Mouse (Mus musculus): ENCODE measurements at regions not wholly inside any gene's neighbourhood (a gene's known extent, or its start where the extent isn't known, plus 50 kb on each side); places are given as distances from the start of the nearest gene placed in this dataset.
"Not testable (repeated sequence)": the region's sequence is repeated elsewhere in the genome, so short reads cannot be mapped to it uniquely, and the experiment has no call there.

DNA sequence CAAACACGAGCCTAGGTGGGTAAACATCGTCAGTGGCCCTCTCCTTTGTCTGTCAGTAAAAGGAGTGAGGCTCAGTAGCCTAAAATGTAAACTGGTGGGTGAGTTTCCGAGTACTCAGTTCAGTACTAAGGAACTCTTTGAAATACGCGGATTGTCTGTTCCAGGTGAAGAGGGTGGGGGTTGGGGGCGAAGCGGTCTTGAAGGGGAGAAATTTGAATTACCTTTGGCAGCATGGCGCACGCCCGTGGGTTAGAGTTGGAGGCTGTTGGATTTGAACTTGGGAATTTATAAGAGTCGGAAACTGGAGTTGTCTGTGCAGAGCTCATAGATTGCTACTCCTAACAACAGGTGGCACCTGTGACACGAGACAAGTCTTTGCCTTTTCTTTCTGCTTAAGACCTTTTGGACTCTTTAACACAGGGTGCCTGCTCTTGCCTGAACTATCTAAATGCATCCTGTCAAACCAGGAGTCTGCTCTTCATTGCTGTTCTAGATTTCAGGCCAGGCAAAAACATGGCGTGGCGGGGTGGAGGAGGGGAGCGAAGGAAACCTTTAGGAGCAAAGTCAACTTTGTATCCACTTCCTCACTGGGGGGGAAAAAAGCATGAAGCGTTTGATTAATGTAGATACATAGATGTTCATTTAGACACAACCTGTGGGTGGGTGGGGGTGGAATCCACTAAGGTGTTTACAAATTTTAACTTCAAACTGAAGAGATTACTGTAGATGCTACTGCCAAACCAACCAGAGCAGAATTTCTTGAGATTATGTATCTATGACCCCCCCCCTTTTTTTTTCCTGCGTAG is 89.0 kb upstream of the Rpl34 start:
- no peak for ATAC-seq (ENCODE audit: extremely low read depth, insufficient number of reproducible peaks, low FRiP score, low TSS enrichment)
- H3K27ac ChIP-seq (replicated peaks) = no peak overlapping the region

DNA sequence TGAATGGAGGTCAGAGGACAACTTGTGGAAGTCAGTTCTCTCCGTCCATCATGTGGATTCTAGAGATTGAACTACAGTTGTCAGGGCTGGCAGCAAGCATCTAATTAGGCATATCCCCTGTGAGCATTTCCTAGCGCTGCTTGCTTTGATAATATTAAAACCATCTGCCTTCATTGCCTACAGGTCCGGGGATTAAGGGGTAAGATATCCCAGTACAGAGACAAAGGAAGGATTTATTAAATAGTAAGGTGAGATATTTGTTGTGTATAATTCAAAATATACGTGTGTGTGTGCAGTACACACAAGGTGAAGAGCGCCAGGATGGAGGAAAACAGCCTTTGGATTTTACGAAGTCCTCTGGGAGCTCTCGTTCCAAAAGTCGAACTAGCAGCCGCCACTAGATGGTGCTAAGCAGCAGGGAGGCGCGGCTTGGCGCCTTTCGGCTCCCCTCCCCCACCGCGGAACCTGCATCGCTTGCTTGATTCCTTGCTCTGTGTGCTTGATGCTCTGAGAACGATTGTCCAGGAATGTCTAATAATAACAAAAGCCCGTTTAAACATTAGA is 88.4 kb upstream of the Rpl34 start:
- H3K4me3 ChIP-seq = peak overlapping the region; percentile 45
- WGBS = 4% methylated on average over 18 of the region's 18 CpGs
- ATAC-seq (ENCODE audit: extremely low read depth, insufficient number of reproducible peaks, low FRiP score, low TSS enrichment) = no peak

More for the DNA sequence above, 89.0 kb upstream of the Rpl34 start:
- Histone ChIP-seq H3K9me3 (no peaks in the 10 kb centered on the region), H3K27me3 (replicated peaks) (no peaks in the 10 kb centered on the region), H3K4me3 (peak overlapping the region; percentile 45), H3K4me2 (peak overlapping the region; percentile 71), H3K36me3 (no peaks in the 10 kb centered on the region), H3K4me1 (peaks cover 12% of the 10 kb centered on the region; the same call in 1 of the 2 replicates), H3K9ac (peak overlapping the region; percentile 73)
- 41% methylated on average over 17 of the region's 17 CpGs for WGBS

DNA sequence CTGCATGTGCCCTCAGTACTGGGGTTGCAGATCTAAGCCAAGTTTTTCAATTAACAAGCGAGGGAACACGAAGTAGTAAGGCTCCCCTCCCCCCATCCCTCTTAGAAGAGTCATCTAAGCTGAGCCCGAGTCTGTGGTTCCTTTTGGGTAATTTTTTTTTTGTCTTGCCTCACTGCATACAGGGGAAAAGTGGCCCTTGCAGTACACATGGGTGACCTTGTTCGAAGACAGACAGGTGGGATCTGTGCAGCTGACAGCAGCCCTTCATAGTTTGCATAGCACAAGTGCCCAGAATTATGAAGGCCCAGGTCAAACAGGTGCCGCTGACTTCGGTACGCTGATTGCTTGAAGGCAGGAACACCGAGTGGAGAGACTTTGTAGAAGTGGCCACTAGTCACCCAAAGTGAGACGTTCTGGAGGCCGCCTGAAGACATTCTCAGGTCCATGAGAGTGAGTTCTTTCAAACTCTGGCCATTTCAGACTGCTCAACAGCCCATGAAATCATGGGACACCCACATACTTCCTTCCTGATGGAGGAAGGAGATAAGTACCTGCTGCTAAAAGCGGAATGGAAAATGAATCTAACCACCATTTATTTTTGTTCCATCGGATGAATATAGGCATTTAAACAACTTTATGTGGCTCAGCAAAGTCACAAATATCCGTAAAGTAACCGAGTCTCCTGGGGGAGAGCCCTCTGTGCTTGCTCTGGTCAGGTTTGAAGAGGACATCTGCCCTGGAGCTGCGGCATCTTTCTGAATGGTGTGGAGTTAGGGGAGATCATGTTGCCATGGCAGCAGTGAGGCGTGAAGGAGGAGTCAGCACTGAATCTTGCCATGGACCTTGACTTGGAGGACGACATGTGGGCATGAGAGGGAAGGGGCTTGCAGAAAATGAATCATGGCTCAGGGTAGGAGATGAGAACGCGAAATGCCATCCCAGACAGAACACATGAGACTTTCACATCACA is 79.8 kb upstream of the Rpl34 start:
- H3K27ac ChIP-seq (replicated peaks) = no peak overlapping the region
- no peak overlapping the region for H3K4me2 ChIP-seq
- ATAC-seq (ENCODE audit: extremely low read depth, insufficient number of reproducible peaks, low FRiP score, low TSS enrichment) = no peak
- H3K36me3 ChIP-seq = no peaks in the 10 kb centered on the region
- 67% methylated on average over 19 of the region's 19 CpGs for WGBS
- no peaks in the 10 kb centered on the region for H3K9me3 ChIP-seq
- H3K4me1 ChIP-seq = no peaks in the 10 kb centered on the region
- no peaks in the 10 kb centered on the region for H3K27me3 ChIP-seq (replicated peaks)
- no peak overlapping the region for H3K4me3 ChIP-seq
- no peak overlapping the region for H3K9ac ChIP-seq

More for the DNA sequence above, 88.4 kb upstream of the Rpl34 start:
- Histone ChIP-seq H3K4me1 (peaks cover 12% of the 10 kb centered on the region; the same call in 1 of the 2 replicates), H3K4me2 (peak overlapping the region; percentile 71), H3K27ac (replicated peaks) (no peak overlapping the region), H3K9ac (peak overlapping the region; percentile 73), H3K36me3 (no peaks in the 10 kb centered on the region), H3K9me3 (no peaks in the 10 kb centered on the region), H3K27me3 (replicated peaks) (no peaks in the 10 kb centered on the region)

- Histone ChIP-seq H3K4me3 (no peak overlapping the region), H3K36me3 (no peaks in the 10 kb centered on the region), H3K9ac (no peak overlapping the region), H3K27me3 (replicated peaks) (no peaks in the 10 kb centered on the region), H3K4me1 (peaks cover 11% of the 10 kb centered on the region), H3K9me3 (no peaks in the 10 kb centered on the region), H3K27ac (replicated peaks) (no peak overlapping the region), H3K4me2 (no peak overlapping the region)
- WGBS = 77% methylated on average over 3 of the region's 3 CpGs
- no peak for ATAC-seq (ENCODE audit: extremely low read depth, insufficient number of reproducible peaks, low FRiP score, low TSS enrichment)
Measured at GRCm38 (mm10) chr3:130805345-130805744, 75.1 kb upstream of the Rpl34 start.

- Histone ChIP-seq H3K4me2 (peak overlapping the region; percentile 42), H3K4me3 (no peak overlapping the region), H3K4me1 (peaks cover 11% of the 10 kb centered on the region), H3K36me3 (no peaks in the 10 kb centered on the region), H3K27me3 (replicated peaks) (no peaks in the 10 kb centered on the region), H3K9me3 (no peaks in the 10 kb centered on the region), H3K9ac (no peak overlapping the region), H3K27ac (replicated peaks) (peak overlapping the region; percentile 66)
- 62% methylated on average over 6 of the region's 6 CpGs for WGBS
- ATAC-seq (ENCODE audit: extremely low read depth, insufficient number of reproducible peaks, low FRiP score, low TSS enrichment) = no peak
Measured at GRCm38 (mm10) chr3:130804327-130804662, 74.1 kb upstream of the Rpl34 start.

DNA sequence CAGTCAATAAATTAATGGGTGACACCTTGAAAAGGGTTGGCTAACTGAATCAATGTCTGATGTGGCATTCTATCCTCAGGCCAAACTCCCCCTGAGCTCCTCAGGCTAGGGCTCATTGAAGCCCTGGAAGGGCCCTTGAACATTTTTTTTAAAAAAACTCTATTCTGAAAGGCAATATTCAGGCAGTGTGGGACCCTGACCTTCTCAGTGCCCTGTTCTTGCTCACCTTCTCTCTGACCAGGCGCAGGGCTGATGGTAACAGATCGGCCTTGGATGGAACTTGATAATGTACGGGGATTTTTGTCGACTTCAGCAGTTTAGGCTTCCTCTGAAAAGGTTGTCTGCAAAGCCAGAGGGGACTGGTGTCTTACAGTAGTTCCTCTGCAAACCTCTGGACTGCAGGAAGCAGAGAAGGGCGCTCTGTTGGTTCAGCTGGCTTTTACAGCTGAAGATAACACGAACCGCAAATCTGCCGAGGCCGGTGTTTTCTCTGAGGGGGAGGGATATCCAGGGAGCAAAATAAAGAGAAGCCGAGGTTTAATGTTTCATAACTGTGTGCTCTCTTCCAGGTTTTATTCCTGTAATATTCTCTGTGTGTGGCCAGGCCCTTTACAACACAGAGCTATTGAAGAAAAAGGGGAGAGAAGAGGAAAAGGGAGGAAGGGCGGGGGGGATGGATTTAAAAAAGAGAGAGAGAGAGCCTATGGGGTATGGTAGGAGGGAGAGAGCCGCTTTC is 73.6 kb upstream of the Rpl34 start:
- H3K4me1 ChIP-seq = peaks cover 11% of the 10 kb centered on the region
- H3K9me3 ChIP-seq = no peaks in the 10 kb centered on the region
- no peaks in the 10 kb centered on the region for H3K27me3 ChIP-seq (replicated peaks)
- peak overlapping the region; percentile 66 for H3K27ac ChIP-seq (replicated peaks)
- no peak overlapping the region for H3K4me3 ChIP-seq
- no peak for ATAC-seq (ENCODE audit: extremely low read depth, insufficient number of reproducible peaks, low FRiP score, low TSS enrichment)
- H3K4me2 ChIP-seq = peak overlapping the region; percentile 42
- WGBS = 29% methylated on average over 12 of the region's 12 CpGs
- no peak overlapping the region for H3K9ac ChIP-seq
- H3K36me3 ChIP-seq = no peaks in the 10 kb centered on the region

GRCm38 (mm10) chr3:130800016-130800415 is 69.8 kb upstream of the Rpl34 start:
- no peak for ATAC-seq (ENCODE audit: extremely low read depth, insufficient number of reproducible peaks, low FRiP score, low TSS enrichment)
- no peak overlapping the region for H3K9ac ChIP-seq
- no peak overlapping the region for H3K4me2 ChIP-seq
- no peaks in the 10 kb centered on the region for H3K27me3 ChIP-seq (replicated peaks)
- H3K4me1 ChIP-seq = peaks cover 23% of the 10 kb centered on the region
- 38% methylated on average over 2 of the region's 2 CpGs for WGBS
- no peaks in the 10 kb centered on the region for H3K36me3 ChIP-seq
- H3K9me3 ChIP-seq = no peaks in the 10 kb centered on the region
- no peak overlapping the region for H3K27ac ChIP-seq (replicated peaks)
- no peak overlapping the region for H3K4me3 ChIP-seq

GRCm38 (mm10) chr3:130797956-130798355 is 67.8 kb upstream of the Rpl34 start:
- not testable (repeated sequence) for ATAC-seq (ENCODE audit: extremely low read depth, insufficient number of reproducible peaks, low FRiP score, low TSS enrichment); H3K9me3 ChIP-seq
- WGBS = 92% methylated on average over 1 of the region's 1 CpGs

DNA sequence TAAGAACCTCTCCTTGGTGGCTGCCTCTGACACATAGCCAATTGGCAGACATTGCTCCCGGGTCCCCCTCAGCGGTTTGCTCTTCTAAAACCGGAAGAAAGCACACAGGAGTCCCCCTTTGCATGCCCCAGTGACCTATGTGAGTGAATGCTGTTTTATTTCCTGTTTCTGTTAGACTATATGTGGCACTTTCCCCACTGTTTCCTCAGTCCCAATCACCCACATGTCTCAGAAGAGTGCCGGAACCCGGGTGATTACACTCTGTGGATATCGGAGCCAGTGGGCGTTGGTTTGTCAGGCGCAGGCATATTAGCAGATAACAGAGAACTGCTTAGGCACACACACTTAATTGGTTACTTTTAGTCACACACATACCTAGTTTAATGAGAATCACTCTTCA is 66.3 kb upstream of the Rpl34 start:
- Histone ChIP-seq H3K36me3 (no peaks in the 10 kb centered on the region), H3K9me3 (no peaks in the 10 kb centered on the region), H3K4me3 (no peak overlapping the region), H3K27me3 (replicated peaks) (no peaks in the 10 kb centered on the region), H3K4me2 (no peak overlapping the region; the same call in 1 of the 2 replicates), H3K9ac (no peak overlapping the region), H3K4me1 (peaks cover 12% of the 10 kb centered on the region; the same call in 1 of the 2 replicates), H3K27ac (replicated peaks) (peak overlapping the region; percentile 45)
- ATAC-seq (ENCODE audit: extremely low read depth, insufficient number of reproducible peaks, low FRiP score, low TSS enrichment) = no peak
- 47% methylated on average over 8 of the region's 8 CpGs for WGBS

More at GRCm38 (mm10) chr3:130797956-130798355, 67.8 kb upstream of the Rpl34 start:
- H3K9ac ChIP-seq; H3K27ac ChIP-seq (replicated peaks); H3K27me3 ChIP-seq (replicated peaks); H3K36me3 ChIP-seq; H3K4me3 ChIP-seq; H3K4me2 ChIP-seq: not testable (repeated sequence)
- peaks cover 12% of the 10 kb centered on the region; the same call in 1 of the 2 replicates for H3K4me1 ChIP-seq

- no peak overlapping the region for H3K27ac ChIP-seq (replicated peaks)
- 80% methylated on average over 4 of the region's 4 CpGs for WGBS
- ATAC-seq (ENCODE audit: extremely low read depth, insufficient number of reproducible peaks, low FRiP score, low TSS enrichment) = no peak
- no peak overlapping the region for H3K4me2 ChIP-seq
- no peaks in the 10 kb centered on the region for H3K9me3 ChIP-seq
- no peak overlapping the region for H3K9ac ChIP-seq
- no peaks in the 10 kb centered on the region for H3K27me3 ChIP-seq (replicated peaks)
- H3K36me3 ChIP-seq = no peaks in the 10 kb centered on the region
- H3K4me1 ChIP-seq = peaks cover 12% of the 10 kb centered on the region; the same call in 1 of the 2 replicates
- H3K4me3 ChIP-seq = no peak overlapping the region
Measured at GRCm38 (mm10) chr3:130795396-130795795, 65.2 kb upstream of the Rpl34 start.
